Mouse (Mus musculus): ENCODE results near the gene Map3k5. TPM values are rescaled to one million over a fixed set of nuclear protein-coding genes. Genes with fewer than 3 reads are reported as not detected.
A peak's percentile ranks its signal among the peaks of the same experiment; 100 is the strongest.

Gene Map3k5
- total RNA-seq, 2 experiments from 2014 or later = 20.5 to 33.3 TPM

GRCm38 (mm10) chr10:20148773-20149120, 214.5 kb downstream of the Map3k5 start:
- peak in 1 of 2 experiments; percentile 60 for DNase-seq (ENCODE audit: low spot score in 2 of 2)

- DNase-seq (ENCODE audit: low spot score in 2 of 2) = peak; percentile 52 to 59
Measured at GRCm38 (mm10) chr10:20149121-20149834, 215.0 kb downstream of the Map3k5 start.

- no peak for DNase-seq (ENCODE audit: low spot score in 2 of 2)
Measured at GRCm38 (mm10) chr10:20149835-20150355, 215.6 kb downstream of the Map3k5 start.

GRCm38 (mm10) chr10:20152131-20152530, 217.9 kb downstream of the Map3k5 start:
- DNase-seq (ENCODE audit: low spot score in 2 of 2) = no peak

GRCm38 (mm10) chr10:20153507-20153906, 219.2 kb downstream of the Map3k5 start:
- DNase-seq (ENCODE audit: low spot score in 2 of 2) = no peak

- no peak for DNase-seq (ENCODE audit: low spot score in 2 of 2)
Measured at GRCm38 (mm10) chr10:20155401-20155800, 221.1 kb downstream of the Map3k5 start.

DNA sequence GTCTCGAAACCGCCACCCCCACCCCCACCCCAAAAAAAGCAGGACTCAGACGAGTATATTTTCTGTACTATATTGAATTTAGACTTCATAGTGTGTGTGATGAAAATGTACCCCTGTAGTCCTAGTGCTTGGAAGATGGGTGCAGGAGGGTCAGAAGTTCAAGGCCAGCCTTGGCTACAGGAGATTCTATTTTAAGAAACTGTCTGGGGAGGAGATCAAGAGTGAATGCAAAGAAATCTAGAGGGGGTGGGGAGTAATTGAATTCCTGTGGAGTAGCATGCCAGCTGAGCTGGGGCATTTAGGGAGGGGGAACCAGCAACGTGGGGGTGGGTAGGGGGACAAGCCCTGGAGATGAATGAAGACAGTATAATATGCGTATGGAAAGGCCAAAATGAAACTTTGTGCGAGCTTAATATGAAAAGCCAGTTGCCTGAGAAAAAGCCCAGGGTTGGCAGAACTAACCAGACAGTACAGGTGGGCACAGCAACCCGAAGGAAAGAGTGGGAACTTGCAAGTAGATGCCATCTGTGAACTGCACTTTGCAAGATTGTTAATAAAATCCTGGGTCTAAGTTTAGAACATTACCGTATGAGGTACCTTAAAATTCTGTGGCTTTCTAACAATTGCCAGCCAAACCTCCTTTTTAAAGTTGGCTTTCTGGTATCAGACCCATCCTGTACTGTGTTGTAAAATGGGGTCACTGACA, 222.9 kb downstream of the Map3k5 start:
- no peak for DNase-seq (ENCODE audit: low spot score in 2 of 2)

DNA sequence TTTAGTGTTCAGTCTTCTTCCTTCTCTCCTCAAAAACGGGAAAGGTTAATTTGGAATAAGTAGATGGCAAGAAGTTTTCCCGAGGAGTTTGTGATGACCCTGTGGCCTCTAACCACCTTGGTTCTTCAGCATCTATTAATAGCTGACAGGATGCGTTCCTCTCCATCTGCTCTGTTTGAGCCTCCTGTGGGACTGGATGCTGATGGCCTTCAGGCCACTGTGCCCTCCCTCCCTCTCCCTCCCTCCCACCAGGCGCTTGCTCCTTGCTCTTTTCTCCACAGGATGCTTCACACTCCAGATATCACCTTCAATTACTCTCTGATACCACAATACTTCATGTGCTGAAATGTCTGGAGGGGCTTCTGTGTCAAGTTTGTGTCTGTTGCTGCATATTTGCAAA, 224.5 kb downstream of the Map3k5 start:
- DNase-seq (ENCODE audit: low spot score in 2 of 2) = no peak

GRCm38 (mm10) chr10:20159308-20159707, 225.0 kb downstream of the Map3k5 start:
- no peak for DNase-seq (ENCODE audit: low spot score in 2 of 2)

DNA sequence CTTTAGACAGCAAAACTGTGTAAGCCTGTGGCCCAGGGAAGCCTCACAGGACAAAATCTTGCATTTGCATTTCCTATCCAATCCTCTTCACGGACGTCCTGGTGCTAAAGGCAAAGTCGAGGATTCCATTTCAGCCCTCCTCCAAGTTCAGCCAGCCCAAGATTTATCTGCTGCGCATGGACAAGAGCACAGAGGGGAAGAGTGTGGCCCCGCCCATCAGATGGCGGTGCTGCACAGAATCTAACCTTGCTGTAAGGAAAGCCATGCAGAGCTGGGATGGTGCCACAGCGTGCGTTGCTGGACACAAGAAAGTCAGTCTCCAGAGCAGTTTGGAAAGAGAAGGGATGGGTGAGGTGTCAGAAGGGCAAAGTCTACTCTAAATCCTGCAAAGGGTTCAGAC, 226.6 kb downstream of the Map3k5 start:
- DNase-seq (ENCODE audit: low spot score in 2 of 2) = peak in 1 of 2 experiments; percentile 10

DNA sequence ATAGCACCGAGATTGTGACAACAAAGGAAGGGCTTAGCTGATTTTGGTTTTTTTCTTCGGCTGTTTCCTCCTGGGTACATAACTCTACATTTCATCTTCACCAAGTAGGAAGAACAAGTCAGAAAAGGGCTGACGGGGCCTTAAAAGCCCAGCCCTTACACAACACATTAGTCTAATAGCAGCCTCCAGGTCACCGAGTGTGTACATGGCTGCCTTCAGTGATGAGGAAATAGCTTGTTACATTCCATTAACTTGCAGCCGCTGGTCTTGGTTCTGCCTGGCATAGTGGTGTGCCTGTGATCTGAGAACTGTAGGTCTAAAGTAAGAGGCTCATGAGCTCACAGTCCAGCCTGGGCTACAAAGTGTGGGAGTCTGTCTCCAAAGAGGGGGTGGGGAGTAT, 230.5 kb downstream of the Map3k5 start:
- DNase-seq (ENCODE audit: low spot score in 2 of 2) = no peak

DNA sequence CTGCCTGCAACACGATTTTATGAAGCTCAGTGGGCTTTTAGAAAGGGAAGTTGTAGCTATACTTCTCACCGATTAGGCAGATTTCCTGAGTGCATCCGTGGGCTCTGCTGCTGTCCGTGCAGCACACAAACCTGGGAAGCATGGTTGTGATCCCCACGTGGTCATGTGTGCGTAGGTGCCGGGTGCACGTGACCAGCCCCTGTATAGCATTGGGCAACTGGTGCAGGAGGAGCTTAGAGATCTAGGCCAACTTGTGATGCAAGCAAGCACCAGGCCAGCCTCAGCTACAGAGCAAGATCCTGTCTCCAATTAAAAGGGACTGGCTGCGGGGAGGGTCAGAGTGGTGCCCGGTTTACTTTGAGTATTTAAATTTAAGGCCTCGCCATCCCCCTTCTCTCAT, 232.5 kb downstream of the Map3k5 start:
- DNase-seq (ENCODE audit: low spot score in 2 of 2) = no peak

DNA sequence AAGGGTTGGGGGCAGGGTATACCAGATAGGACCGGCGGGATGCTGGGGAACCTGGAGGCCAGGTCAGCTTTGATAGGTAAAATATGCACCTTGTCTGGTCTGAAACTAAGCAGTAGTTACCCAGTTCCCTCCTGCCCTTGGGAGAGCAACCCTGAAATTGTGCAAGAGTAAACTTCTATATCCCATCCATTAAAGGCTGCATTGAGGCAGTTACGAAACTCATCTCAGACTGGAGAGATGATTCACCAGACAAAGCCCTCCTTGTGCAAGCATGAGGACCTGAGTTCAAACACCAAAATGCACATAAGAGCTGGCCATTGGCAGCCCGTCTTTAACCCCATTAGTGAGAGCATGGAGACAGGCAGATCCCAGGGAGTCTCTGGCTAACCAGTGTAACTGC, 233.2 kb downstream of the Map3k5 start:
- DNase-seq (ENCODE audit: low spot score in 2 of 2) = no peak

GRCm38 (mm10) chr10:20169182-20169674, 235.0 kb downstream of the Map3k5 start:
- DNase-seq (ENCODE audit: low spot score in 2 of 2) = no peak

- DNase-seq (ENCODE audit: low spot score in 2 of 2) = no peak
Measured at GRCm38 (mm10) chr10:20169927-20170604, 235.8 kb downstream of the Map3k5 start.

- peak; percentile 36 to 40 for DNase-seq (ENCODE audit: low spot score in 2 of 2)
Measured at GRCm38 (mm10) chr10:20170605-20171088, 236.4 kb downstream of the Map3k5 start.

GRCm38 (mm10) chr10:20171209-20171608, 236.9 kb downstream of the Map3k5 start:
- no peak for DNase-seq (ENCODE audit: low spot score in 2 of 2)

GRCm38 (mm10) chr10:20171756-20172155, 237.5 kb downstream of the Map3k5 start:
- DNase-seq (ENCODE audit: low spot score in 2 of 2) = no peak

GRCm38 (mm10) chr10:20173733-20174132, 239.5 kb downstream of the Map3k5 start:
- no peak for DNase-seq (ENCODE audit: low spot score in 2 of 2)

- DNase-seq (ENCODE audit: low spot score in 2 of 2) = no peak
Measured at GRCm38 (mm10) chr10:20176054-20176453, 241.8 kb downstream of the Map3k5 start.

DNA sequence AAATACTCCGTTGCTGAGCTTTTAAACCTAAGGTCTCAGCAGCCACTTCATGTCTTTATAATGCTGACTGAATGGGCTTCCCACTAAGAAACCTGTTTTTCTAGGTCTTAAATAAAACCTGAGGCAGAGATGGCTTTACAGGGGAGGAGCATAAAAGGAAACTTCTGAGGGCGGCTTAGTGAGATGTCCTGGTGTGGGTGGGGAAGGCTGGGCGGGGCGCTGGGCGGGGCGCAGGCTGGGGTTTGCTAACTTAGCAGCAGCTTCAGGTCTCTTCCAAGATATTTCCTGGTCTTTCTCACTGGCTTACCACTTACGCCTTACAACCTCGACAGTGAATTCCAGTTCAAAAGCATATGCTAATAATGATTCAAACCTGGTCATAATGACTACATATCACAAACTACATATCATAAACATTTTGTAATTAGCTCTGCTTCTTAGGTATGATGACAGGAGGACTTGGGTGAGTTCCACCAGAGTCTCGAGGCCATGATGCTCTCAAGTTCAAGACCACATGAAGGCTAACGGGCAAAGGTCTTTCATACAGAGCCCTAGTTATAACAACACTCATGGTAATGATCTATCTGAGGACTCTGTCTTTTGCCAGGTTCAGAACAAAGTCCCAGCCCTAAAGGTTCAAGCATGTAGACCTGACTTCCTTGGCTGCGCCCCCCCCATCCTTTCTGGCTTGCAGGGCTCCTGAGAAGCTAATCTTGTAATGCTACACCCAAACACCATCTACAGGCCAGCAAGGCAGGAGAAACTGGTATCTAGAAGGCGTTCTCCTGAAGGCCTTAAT, 244.7 kb downstream of the Map3k5 start:
- no peak for DNase-seq (ENCODE audit: low spot score in 2 of 2)
